Mouse (Mus musculus) megakaryocyte, embryonic 14.5 days (primary cell): ENCODE results near the gene L3mbtl4. TPM values are rescaled to one million over a fixed set of nuclear protein-coding genes. Genes with fewer than 3 reads are reported as not detected.

ENCODE experiments used
- H3K27me3 ChIP-seq: replicated peaks from 2 replicates; pipeline ENCODE3; 2012; ENCODE audit warnings: inconsistent platforms
- H3K36me3 ChIP-seq: replicated peaks from 2 replicates; pipeline ENCODE3; 2012; ENCODE audit warnings: low read length, inconsistent platforms, mixed read lengths
- H3K4me1 ChIP-seq: 2 replicates; pipeline ENCODE4 v1.6.1; 2012; ENCODE audit warnings: inconsistent platforms
- H3K4me3 ChIP-seq: replicated peaks from 2 replicates; pipeline ENCODE3; 2012; ENCODE audit warnings: moderate library complexity, mild to moderate bottlenecking, inconsistent platforms
- H3K9me3 ChIP-seq: 2 replicates; pipeline ENCODE4 v1.6.1; 2012; ENCODE audit warnings: inconsistent platforms
- FLI1 ChIP-seq: IDR thresholded peaks from 2 replicates; pipeline ENCODE4 v1.6.1; 2012; ENCODE audit warnings: low read length, inconsistent platforms, mixed read lengths
- GATA1 ChIP-seq: IDR thresholded peaks from 3 replicates; pipeline ENCODE4 v1.6.1; 2012; ENCODE audit warnings: mixed read lengths, low read length, inconsistent platforms, borderline replicate concordance
- polyA plus RNA-seq: library from polyadenylated mRNA; stranded (reverse); fragments of >175 nt; gene quantifications from 2 replicates; pipeline ENCODE4 v1.2.3, GENCODE M21; 2012; ENCODE audit warnings: low replicate concordance; ENCODE audit not compliant: insufficient read depth

The L3mbtl4 gene
- polyA plus RNA-seq, 1 experiment, result not detected

GRCm38 (mm10) chr17:68629631-68630426 is 356.2 kb downstream of the L3mbtl4 start:
- Histone ChIP-seq H3K9me3 (peaks cover 26% of the 10 kb centered on the region), H3K4me1 (no peaks in the 10 kb centered on the region), H3K4me3 (no peak overlapping the region), H3K36me3 (no peaks in the 10 kb centered on the region), H3K27me3 (no peaks in the 10 kb centered on the region)
- TF ChIP-seq GATA1 (no peak), FLI1 (no peak)

DNA sequence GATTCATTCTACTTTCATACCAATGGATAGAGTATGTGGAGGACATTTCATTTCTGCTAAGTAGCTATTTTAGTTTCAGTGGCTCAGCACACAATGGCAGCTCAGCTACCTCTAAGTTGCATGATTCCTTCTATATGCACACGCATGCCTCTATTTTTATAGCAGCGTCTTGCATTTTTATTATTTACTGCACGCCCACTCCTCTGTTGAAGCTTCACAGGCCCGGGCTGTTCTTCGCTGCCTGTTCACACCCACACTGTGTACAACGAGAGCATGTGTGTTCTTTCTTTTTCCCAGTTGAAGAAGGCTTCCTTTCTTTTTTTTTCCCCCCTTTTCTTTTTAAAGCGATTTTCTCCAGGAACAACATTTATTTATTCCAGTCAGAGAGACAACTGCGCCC is 357.8 kb downstream of the L3mbtl4 start:
- Histone ChIP-seq H3K4me3 (no peak overlapping the region), H3K9me3 (peaks cover 27% of the 10 kb centered on the region), H3K4me1 (no peaks in the 10 kb centered on the region), H3K36me3 (no peaks in the 10 kb centered on the region), H3K27me3 (no peaks in the 10 kb centered on the region)
- no peak for TF ChIP-seq GATA1
- no peak for TF ChIP-seq FLI1

- TF ChIP-seq FLI1 (no peak), GATA1 (no peak)
- no peaks in the 10 kb centered on the region for H3K36me3 ChIP-seq
- no peaks in the 10 kb centered on the region for H3K4me1 ChIP-seq
- no peaks in the 10 kb centered on the region for H3K27me3 ChIP-seq
- H3K9me3 ChIP-seq, result peaks cover 18% of the 10 kb centered on the region
- H3K4me3 ChIP-seq, result no peak overlapping the region
These were observed 366.6 kb downstream of the L3mbtl4 start for GRCm38 (mm10) chr17:68640187-68640586.

GRCm38 (mm10) chr17:68642521-68643088 is 369.0 kb downstream of the L3mbtl4 start:
- peaks cover 9% of the 10 kb centered on the region for H3K9me3 ChIP-seq
- TF ChIP-seq GATA1 (no peak), FLI1 (no peak)
- no peaks in the 10 kb centered on the region for H3K36me3 ChIP-seq
- no peak overlapping the region for H3K4me3 ChIP-seq
- H3K27me3 ChIP-seq, result no peaks in the 10 kb centered on the region
- no peaks in the 10 kb centered on the region for H3K4me1 ChIP-seq

DNA sequence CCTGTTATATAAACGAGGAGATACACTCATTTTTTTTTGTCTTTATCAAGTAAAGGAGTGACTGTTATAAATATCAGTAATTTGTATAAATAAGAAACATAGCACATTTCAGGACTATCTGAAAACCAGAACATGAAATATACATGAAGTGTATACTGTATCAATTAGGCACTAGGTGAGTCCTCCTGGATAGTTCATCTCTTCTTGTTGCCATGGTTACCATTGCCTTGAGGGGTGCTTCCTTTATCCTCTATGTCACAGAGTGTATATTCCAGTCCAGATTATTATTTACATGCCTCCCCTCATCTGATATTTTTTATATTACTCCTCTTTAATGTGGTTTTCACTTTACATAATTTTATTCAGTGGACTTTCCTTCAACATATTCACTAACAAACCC is 392.9 kb downstream of the L3mbtl4 start:
- no peaks in the 10 kb centered on the region for H3K4me1 ChIP-seq
- H3K4me3 ChIP-seq, result no peak overlapping the region
- H3K36me3 ChIP-seq, result no peaks in the 10 kb centered on the region
- H3K27me3 ChIP-seq, result no peaks in the 10 kb centered on the region
- TF ChIP-seq GATA1 (no peak), FLI1 (no peak)
- peaks cover 19% of the 10 kb centered on the region; the same call in 1 of the 2 replicates for H3K9me3 ChIP-seq

GRCm38 (mm10) chr17:68672088-68672504 is 398.5 kb downstream of the L3mbtl4 start:
- no peaks in the 10 kb centered on the region for H3K27me3 ChIP-seq
- no peak for TF ChIP-seq FLI1
- peaks cover 27% of the 10 kb centered on the region for H3K9me3 ChIP-seq
- no peak overlapping the region for H3K4me3 ChIP-seq
- no peaks in the 10 kb centered on the region for H3K4me1 ChIP-seq
- H3K36me3 ChIP-seq, result no peaks in the 10 kb centered on the region

DNA sequence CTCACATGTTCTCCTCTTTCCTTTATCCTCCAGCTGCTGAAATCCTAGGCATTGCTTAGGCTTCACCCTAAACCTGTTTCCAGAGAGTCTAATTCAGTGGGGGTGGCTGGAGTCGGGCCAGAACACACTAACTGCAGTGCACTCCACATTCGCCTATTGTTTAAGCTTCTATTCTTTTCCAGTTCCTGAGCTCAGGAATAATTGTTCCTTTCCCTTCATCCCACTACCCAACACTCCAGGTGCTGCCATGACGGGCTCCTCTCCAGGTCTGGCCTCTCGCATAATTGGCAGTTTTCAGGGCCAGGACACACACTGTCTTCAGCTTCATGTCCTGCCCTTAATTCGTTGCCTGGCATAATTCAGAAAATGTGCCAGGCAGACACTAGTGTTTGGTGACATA is 437.1 kb downstream of the L3mbtl4 start:
- peaks cover 31% of the 10 kb centered on the region for H3K9me3 ChIP-seq
- H3K4me3 ChIP-seq, result no peak overlapping the region
- no peak for TF ChIP-seq GATA1
- no peak for TF ChIP-seq FLI1

GRCm38 (mm10) chr17:68711350-68711749 is 437.8 kb downstream of the L3mbtl4 start:
- no peaks in the 10 kb centered on the region for H3K27me3 ChIP-seq
- H3K4me1 ChIP-seq, result no peaks in the 10 kb centered on the region
- H3K36me3 ChIP-seq, result no peaks in the 10 kb centered on the region
- peaks cover 27% of the 10 kb centered on the region for H3K9me3 ChIP-seq
- H3K4me3 ChIP-seq, result peak overlapping the region; percentile 65
- no peak for TF ChIP-seq GATA1
- no peak for TF ChIP-seq FLI1

More for the DNA sequence above, 437.1 kb downstream of the L3mbtl4 start:
- Histone ChIP-seq H3K4me1 (no peaks in the 10 kb centered on the region), H3K27me3 (no peaks in the 10 kb centered on the region), H3K36me3 (no peaks in the 10 kb centered on the region)

DNA sequence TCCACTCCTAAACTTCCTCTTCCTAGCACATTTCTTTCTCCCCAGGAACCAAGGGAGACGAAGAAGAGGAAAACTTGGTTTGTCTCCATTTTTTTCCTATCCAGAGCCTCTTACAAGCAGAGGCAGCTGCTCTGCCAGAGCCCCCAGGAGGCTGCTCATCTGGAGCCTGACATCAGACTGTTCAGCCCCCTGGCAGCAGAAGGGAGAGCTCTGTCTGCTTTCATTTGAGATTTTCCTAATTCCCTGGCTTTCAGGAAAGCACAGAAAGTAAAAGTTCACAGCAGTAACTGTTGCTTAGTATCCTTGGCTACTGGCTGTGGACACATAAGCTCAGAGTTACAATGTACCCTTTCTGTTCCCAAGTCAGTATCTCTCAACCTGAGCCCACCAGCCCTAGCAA is 474.7 kb downstream of the L3mbtl4 start:
- H3K4me3 ChIP-seq, result no peak overlapping the region
- no peaks in the 10 kb centered on the region for H3K36me3 ChIP-seq
- no peaks in the 10 kb centered on the region for H3K27me3 ChIP-seq
- H3K9me3 ChIP-seq, result peaks cover 58% of the 10 kb centered on the region
- no peak for TF ChIP-seq FLI1
- TF ChIP-seq GATA1, result no peak
- no peaks in the 10 kb centered on the region for H3K4me1 ChIP-seq

DNA sequence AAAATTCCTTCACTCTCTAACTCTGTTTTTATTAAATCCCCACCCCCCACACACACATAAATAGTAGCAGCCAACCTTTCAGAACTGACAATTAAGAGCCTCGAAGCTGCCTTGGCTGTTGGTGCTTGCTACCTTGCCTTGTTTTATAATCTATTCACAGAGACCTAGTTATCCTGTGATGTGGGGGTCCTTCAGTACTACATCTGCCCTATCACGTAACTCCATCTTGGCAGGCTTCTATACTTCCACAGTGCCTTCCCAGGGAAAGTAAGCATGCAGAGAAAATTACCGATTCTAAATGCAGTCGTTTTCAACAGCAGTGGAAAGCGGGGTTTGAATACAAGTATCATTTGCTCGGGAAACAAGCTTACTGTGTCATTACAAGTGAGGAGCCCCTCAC is 476.9 kb downstream of the L3mbtl4 start:
- Histone ChIP-seq H3K9me3 (peaks cover 52% of the 10 kb centered on the region), H3K4me1 (no peaks in the 10 kb centered on the region), H3K36me3 (no peaks in the 10 kb centered on the region), H3K4me3 (no peak overlapping the region), H3K27me3 (no peaks in the 10 kb centered on the region)
- no peak for TF ChIP-seq GATA1
- TF ChIP-seq FLI1, result no peak

DNA sequence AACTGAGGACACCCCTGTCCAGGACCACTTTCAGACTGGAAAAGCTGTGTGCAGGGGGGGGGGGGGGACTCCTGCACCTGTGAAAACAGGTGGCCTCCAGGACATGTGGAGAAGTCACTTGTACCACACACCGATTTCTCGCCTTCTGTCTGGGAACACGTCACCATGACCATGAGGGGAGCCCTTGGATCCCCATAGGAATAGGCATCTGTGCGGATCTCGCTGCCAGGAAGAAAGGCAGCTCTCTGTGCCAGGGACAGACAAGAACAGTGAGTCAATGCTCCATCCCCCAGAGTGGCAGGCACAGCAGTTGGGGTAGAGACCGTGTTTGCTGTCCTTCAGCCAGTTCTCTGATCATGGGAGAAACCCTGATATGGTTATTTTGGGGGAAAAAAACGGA is 479.5 kb downstream of the L3mbtl4 start:
- no peak for TF ChIP-seq GATA1
- TF ChIP-seq FLI1, result no peak
- Histone ChIP-seq H3K27me3 (no peaks in the 10 kb centered on the region), H3K9me3 (peaks cover 55% of the 10 kb centered on the region), H3K4me3 (peak overlapping the region; percentile 59), H3K36me3 (no peaks in the 10 kb centered on the region), H3K4me1 (no peaks in the 10 kb centered on the region)
